Mouse (Mus musculus): ENCODE data around the gene Arhgap19. TPM values are rescaled to one million over a fixed set of nuclear protein-coding genes. Genes with fewer than 3 reads are reported as not detected.

Gene Arhgap19
- polyA plus RNA-seq, 1 experiment = 2.1 TPM

DNA sequence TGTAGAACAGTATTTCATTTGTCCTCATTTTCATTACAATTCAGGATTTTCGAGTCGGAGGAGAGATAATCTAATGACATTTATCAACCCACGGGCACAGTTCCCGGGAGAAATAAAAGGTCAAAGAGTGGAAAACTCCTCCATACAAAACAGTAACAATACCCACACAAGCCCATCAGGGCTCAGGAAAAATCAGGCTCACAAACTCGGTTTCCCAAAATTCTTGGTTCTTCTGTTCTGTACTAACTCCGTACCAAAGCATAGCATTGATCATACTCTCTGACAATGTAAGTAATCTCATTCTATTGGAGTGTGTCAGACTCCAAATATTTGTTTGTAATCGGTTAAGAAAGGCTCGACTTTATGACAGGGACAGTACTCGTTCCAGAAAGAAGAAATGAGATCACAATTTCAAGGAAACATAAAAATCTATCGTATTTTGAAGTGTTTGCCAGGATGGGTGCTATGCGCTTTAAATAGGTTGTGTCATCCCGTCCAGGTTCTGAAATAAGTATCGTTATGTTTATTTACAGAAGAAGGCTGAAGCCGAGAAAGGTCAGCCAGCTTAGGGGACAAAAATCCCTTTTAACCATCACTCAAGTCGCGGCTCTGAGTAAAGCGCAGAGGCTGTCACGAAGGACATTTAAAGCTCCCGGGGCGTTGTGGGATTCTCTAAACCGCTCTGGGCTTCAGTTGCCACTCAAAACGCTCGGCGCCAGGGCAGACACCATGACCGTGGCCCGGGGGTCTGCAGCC lies 683 bp downstream of the Arhgap19 start:
- H3K36me3 ChIP-seq (ENCODE audit: control insufficient read depth, insufficient read depth, low read length) = no peaks in the 10 kb centered on the region
- peaks cover 12% of the 10 kb centered on the region for H3K4me1 ChIP-seq (ENCODE audit: control insufficient read depth, insufficient read depth, insufficient read length, low read length)
- peak overlapping the region; percentile 60 for H3K27ac ChIP-seq (ENCODE audit: insufficient read depth, low read depth, low read length)
- WGBS = 1% methylated on average over 26 of the region's 26 CpGs
- no peaks in the 10 kb centered on the region for H3K27me3 ChIP-seq (ENCODE audit: control insufficient read depth, insufficient read depth, low read length)
- TF ChIP-seq POLR2A (IDR thresholded peaks at IDR 0.05; ENCODE audit: low read depth, low read length) (no peak), CTCF (IDR thresholded peaks at IDR 0.05; ENCODE audit: extremely low read depth, insufficient read length, insufficient replicate concordance, low read depth, low read length) (no peak)
- peak overlapping the region; percentile 82 for H3K4me3 ChIP-seq (ENCODE audit: low read depth, low read length)

DNA sequence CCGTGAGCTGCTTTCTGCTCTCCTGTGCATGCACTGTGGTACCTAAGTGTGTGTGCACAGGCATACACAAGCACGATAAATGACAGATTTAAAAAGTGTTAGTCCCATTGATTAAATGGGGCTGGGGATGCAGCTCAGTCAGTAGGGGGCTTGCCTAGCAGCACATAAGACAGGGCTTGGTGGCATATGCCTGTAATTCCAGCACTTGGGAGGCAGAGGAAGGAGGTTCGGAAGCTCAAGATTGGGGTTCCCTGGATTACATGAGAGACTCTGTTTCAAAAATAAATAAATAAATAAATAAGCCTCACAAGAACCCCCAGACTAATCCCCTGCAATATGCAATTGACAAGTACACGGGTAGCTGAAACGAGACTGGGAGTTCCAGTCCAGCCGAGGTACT lies 1.4 kb downstream of the Arhgap19 start:
- WGBS = 29% methylated on average over 6 of the region's 6 CpGs
- Histone ChIP-seq H3K4me1 (ENCODE audit: control insufficient read depth, insufficient read depth, insufficient read length, low read length) (peaks cover 14% of the 10 kb centered on the region), H3K4me3 (ENCODE audit: low read depth, low read length) (peak overlapping the region; percentile 11; the same call in 1 of the 2 replicates), H3K27me3 (ENCODE audit: control insufficient read depth, insufficient read depth, low read length) (no peaks in the 10 kb centered on the region), H3K27ac (ENCODE audit: insufficient read depth, low read depth, low read length) (no peak overlapping the region), H3K36me3 (ENCODE audit: control insufficient read depth, insufficient read depth, low read length) (no peaks in the 10 kb centered on the region)
- TF ChIP-seq CTCF (IDR thresholded peaks at IDR 0.05; ENCODE audit: extremely low read depth, insufficient read length, insufficient replicate concordance, low read depth, low read length) (no peak), POLR2A (IDR thresholded peaks at IDR 0.05; ENCODE audit: low read depth, low read length) (no peak)

DNA sequence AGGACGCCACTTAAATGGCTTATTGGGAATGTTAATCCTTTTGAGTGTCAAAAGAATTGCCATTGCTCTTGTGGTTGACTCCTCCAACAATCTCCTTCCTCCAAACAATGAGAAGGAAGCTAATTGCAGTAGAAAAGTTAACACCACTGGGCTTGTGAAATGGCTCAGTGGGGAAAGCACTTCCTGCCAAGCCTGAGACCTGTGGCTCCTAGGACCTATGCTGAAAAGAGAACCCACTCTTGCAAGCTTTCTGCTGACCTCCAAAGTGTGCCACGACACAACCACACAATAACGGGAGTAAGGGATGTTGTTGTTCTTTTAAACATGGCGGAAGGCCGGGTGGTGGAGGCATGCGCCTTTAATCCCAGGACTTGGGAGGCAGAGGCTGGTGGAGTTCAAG lies 4.3 kb downstream of the Arhgap19 start:
- TF ChIP-seq CTCF (IDR thresholded peaks at IDR 0.05; ENCODE audit: extremely low read depth, insufficient read length, insufficient replicate concordance, low read depth, low read length) = no peak
- TF ChIP-seq POLR2A (IDR thresholded peaks at IDR 0.05; ENCODE audit: low read depth, low read length) = no peak
- WGBS = 92% methylated on average over 6 of the region's 6 CpGs

DNA sequence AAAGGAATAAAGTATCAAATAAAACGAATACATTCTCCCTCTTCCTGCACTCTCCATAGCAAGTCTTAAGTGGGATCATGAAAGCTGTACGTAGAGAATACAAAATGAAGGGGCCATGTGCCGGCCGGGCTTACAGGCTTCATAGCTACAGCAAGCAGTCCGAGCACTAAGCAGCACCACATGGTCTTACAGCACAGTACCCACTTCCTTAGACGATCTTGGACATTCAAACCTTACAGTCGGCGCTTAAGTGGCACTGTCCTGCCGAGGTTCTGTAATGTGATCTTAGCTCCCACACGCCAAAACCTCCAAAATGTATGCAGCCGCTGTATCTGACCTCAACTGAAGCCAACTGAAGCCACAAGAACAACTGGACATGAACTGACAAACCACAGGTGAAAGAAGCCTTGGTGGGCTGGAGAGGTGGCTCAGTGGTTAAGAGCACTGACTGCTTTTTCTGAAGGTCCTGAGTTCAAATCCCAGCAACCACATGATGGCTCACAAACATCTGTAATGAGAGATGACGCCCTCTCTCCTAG lies 5.0 kb downstream of the Arhgap19 start:
- Histone ChIP-seq H3K4me3 (ENCODE audit: low read depth, low read length) (no peak overlapping the region), H3K27me3 (ENCODE audit: control insufficient read depth, insufficient read depth, low read length) (no peaks in the 10 kb centered on the region), H3K36me3 (ENCODE audit: control insufficient read depth, insufficient read depth, low read length) (no peaks in the 10 kb centered on the region), H3K4me1 (ENCODE audit: control insufficient read depth, insufficient read depth, insufficient read length, low read length) (peaks cover 28% of the 10 kb centered on the region), H3K27ac (ENCODE audit: insufficient read depth, low read depth, low read length) (peak overlapping the region; percentile 32)
- no peak for TF ChIP-seq POLR2A (IDR thresholded peaks at IDR 0.05; ENCODE audit: low read depth, low read length)
- no peak for TF ChIP-seq CTCF (IDR thresholded peaks at IDR 0.05; ENCODE audit: extremely low read depth, insufficient read length, insufficient replicate concordance, low read depth, low read length)
- 64% methylated on average over 12 of the region's 12 CpGs for WGBS

More for the DNA sequence above, 4.3 kb downstream of the Arhgap19 start:
- H3K4me1 ChIP-seq (ENCODE audit: control insufficient read depth, insufficient read depth, insufficient read length, low read length) = peaks cover 21% of the 10 kb centered on the region
- H3K27me3 ChIP-seq (ENCODE audit: control insufficient read depth, insufficient read depth, low read length) = no peaks in the 10 kb centered on the region
- no peak overlapping the region for H3K27ac ChIP-seq (ENCODE audit: insufficient read depth, low read depth, low read length)
- no peaks in the 10 kb centered on the region for H3K36me3 ChIP-seq (ENCODE audit: control insufficient read depth, insufficient read depth, low read length)
- no peak overlapping the region for H3K4me3 ChIP-seq (ENCODE audit: low read depth, low read length)

DNA sequence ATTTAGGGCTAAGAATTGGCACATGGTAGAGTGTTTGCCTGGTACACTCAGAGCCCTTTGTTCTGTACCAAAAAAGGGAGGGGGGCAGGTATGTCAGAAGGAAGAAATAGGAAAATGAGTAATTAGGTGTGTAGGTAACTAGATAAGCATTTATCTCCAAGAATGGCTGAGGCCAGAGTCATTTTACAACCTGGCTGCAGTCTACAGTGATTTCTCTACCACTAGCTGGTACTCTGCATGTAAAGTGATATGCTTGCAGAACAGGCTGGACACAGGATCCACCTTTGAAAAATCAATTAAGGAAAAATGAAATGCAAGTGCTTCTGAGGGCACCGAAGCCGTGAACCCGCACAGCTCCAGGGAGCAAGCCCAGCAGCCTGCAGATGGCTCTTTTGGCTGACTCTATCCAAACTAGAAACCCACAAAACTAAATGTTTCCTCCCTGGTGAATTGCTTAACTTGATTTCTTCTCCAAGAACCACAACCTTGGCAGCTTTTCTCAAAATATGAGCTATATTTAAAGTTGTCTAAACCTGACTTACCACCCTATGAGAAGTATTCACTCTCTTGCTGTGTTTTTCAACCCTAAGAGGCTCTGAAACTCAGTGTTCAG lies 5.6 kb downstream of the Arhgap19 start:
- H3K27ac ChIP-seq (ENCODE audit: insufficient read depth, low read depth, low read length) = peak overlapping the region; percentile 70
- 23% methylated on average over 3 of the region's 3 CpGs for WGBS
- peaks cover 28% of the 10 kb centered on the region for H3K4me1 ChIP-seq (ENCODE audit: control insufficient read depth, insufficient read depth, insufficient read length, low read length)
- no peaks in the 10 kb centered on the region for H3K36me3 ChIP-seq (ENCODE audit: control insufficient read depth, insufficient read depth, low read length)
- TF ChIP-seq CTCF (IDR thresholded peaks at IDR 0.05; ENCODE audit: extremely low read depth, insufficient read length, insufficient replicate concordance, low read depth, low read length) = no peak
- TF ChIP-seq POLR2A (IDR thresholded peaks at IDR 0.05; ENCODE audit: low read depth, low read length) = no peak
- no peak overlapping the region for H3K4me3 ChIP-seq (ENCODE audit: low read depth, low read length)
- no peaks in the 10 kb centered on the region for H3K27me3 ChIP-seq (ENCODE audit: control insufficient read depth, insufficient read depth, low read length)

DNA sequence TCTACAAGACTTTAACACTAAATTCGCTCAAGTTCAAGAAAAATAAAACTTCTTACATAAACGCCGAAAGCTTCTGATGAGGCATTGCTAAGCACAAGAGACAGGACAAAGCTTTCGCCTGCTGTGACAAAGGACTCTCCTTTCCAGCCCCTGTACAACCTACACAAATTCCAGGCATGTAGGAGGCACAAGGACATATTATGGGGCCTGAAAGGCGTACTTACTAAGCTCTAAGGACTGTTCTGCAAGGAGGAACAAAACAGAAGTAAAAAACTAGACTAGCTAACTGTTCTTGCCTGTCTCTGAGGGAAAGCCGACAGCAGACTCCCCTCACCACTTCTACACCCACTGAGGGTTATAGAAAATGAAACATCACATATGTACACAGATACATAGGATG lies 6.9 kb downstream of the Arhgap19 start:
- 79% methylated on average over 6 of the region's 6 CpGs for WGBS
- Histone ChIP-seq H3K27ac (ENCODE audit: insufficient read depth, low read depth, low read length) (no peak overlapping the region), H3K27me3 (ENCODE audit: control insufficient read depth, insufficient read depth, low read length) (no peaks in the 10 kb centered on the region), H3K36me3 (ENCODE audit: control insufficient read depth, insufficient read depth, low read length) (no peaks in the 10 kb centered on the region; the same call in 1 of the 2 replicates), H3K4me3 (ENCODE audit: low read depth, low read length) (no peak overlapping the region), H3K4me1 (ENCODE audit: control insufficient read depth, insufficient read depth, insufficient read length, low read length) (peaks cover 24% of the 10 kb centered on the region)
- TF ChIP-seq CTCF (IDR thresholded peaks at IDR 0.05; ENCODE audit: extremely low read depth, insufficient read length, insufficient replicate concordance, low read depth, low read length) (no peak), POLR2A (IDR thresholded peaks at IDR 0.05; ENCODE audit: low read depth, low read length) (no peak)

DNA sequence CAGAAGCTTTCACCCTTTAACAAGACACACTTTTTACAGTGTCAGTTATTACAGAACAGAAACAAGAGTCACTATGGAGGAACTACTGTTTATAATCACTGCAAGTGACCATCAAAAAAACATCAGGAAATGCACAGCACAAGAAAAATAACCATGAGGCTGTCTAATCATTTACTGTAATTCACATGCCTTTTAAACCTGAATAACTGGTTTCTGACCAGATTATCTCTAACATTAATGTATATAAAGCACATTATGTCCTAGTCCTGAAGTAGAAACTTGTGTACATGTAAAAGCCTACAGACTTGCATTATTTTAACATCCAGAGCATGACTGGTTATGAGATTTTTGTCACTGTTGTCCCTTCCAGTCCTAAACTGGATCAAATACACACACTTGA lies 7.8 kb downstream of the Arhgap19 start:
- peaks cover 24% of the 10 kb centered on the region for H3K4me1 ChIP-seq (ENCODE audit: control insufficient read depth, insufficient read depth, insufficient read length, low read length)
- peak overlapping the region; percentile 93 for H3K27ac ChIP-seq (ENCODE audit: insufficient read depth, low read depth, low read length)
- no peak for TF ChIP-seq CTCF (IDR thresholded peaks at IDR 0.05; ENCODE audit: extremely low read depth, insufficient read length, insufficient replicate concordance, low read depth, low read length)
- no peaks in the 10 kb centered on the region for H3K27me3 ChIP-seq (ENCODE audit: control insufficient read depth, insufficient read depth, low read length)
- no peak overlapping the region for H3K4me3 ChIP-seq (ENCODE audit: low read depth, low read length)
- H3K36me3 ChIP-seq (ENCODE audit: control insufficient read depth, insufficient read depth, low read length) = peaks cover 3% of the 10 kb centered on the region

Measured in small intestine, adult 2 months (tissue).